Mouse (Mus musculus): ENCODE data around the gene Gm45062. TPM values are rescaled to one million over a fixed set of nuclear protein-coding genes. Genes with fewer than 3 reads are reported as not detected.

Gm45062 gene
- total and polyA plus RNA-seq, 3 experiments: 2.7 to 4.1 (median 3.2) TPM

- no peaks in the 10 kb centered on the region; the same call in 1 of the 2 replicates for H3K79me2 ChIP-seq (replicated peaks; ENCODE audit: control insufficient read depth, extremely low read depth, insufficient read depth, poor library complexity, severe bottlenecking)
- H3K4me1 ChIP-seq (ENCODE audit: control insufficient read depth in 1 of 2, insufficient read depth in 2 of 2): peaks cover 0 to 37% of the 10 kb centered on the region in 2 experiments; a peak in 2 of 4 replicates
- DNase-seq (ENCODE audit: extremely low read depth): peak; percentile 65
- H3K9me3 ChIP-seq (replicated peaks; ENCODE audit: low read length): peaks cover 4% of the 10 kb centered on the region
- TF ChIP-seq USF2 (conservative IDR thresholded peaks at IDR 0.05; ENCODE audit: low read depth, low read length): no peak
- no peak for TF ChIP-seq ZKSCAN1 (IDR thresholded peaks at IDR 0.05; ENCODE audit: borderline replicate concordance, low read depth, low read length)
- TF ChIP-seq SMC3 (IDR thresholded peaks at IDR 0.05; ENCODE audit: low read depth, low read length): peak; percentile 48
- TF ChIP-seq BHLHE40 (IDR thresholded peaks at IDR 0.05; ENCODE audit: low read depth, low read length): no peak
- TF ChIP-seq MXI1 (IDR thresholded peaks at IDR 0.05; ENCODE audit: low read depth, low read length): no peak
- no peak for TF ChIP-seq E2F4 (IDR thresholded peaks at IDR 0.05; ENCODE audit: insufficient replicate concordance, low read depth, low read length)
- no peak for TF ChIP-seq IRF4 (IDR thresholded peaks at IDR 0.05; ENCODE audit: low read depth, low read length)
- TF ChIP-seq POLR2AphosphoS2 (IDR thresholded peaks at IDR 0.05; ENCODE audit: low read depth, low read length): no peak
- no peak for TF ChIP-seq RCOR1 (conservative IDR thresholded peaks at IDR 0.05; ENCODE audit: low read depth, low read length)
- TF ChIP-seq RAD21 (IDR thresholded peaks at IDR 0.05; ENCODE audit: low read depth, low read length): peak; percentile 36
- no peak for TF ChIP-seq ETS1 (conservative IDR thresholded peaks at IDR 0.05; ENCODE audit: low read depth, low read length)
- TF ChIP-seq GABPA (IDR thresholded peaks at IDR 0.05; ENCODE audit: insufficient replicate concordance, low read depth, low read length): no peak
- TF ChIP-seq ZC3H11A (IDR thresholded peaks at IDR 0.05; ENCODE audit: low read depth, low read length): no peak
- TF ChIP-seq MAZ (IDR thresholded peaks at IDR 0.05; ENCODE audit: low read depth, low read length): no peak
- no peak for TF ChIP-seq NELFE (IDR thresholded peaks at IDR 0.05; ENCODE audit: low read depth, low read length)
- TF ChIP-seq CHD2 (IDR thresholded peaks at IDR 0.05; ENCODE audit: low read length): no peak
- peak; percentile 61 to 70; a peak in 3 of 4 replicates for TF ChIP-seq CTCF (conservative IDR thresholded peaks at IDR 0.05 in 1 of 2, IDR thresholded peaks at IDR 0.05 in 1 of 2; ENCODE audit: low read depth in 2 of 2, low read length in 2 of 2)
- TF ChIP-seq JUN (IDR thresholded peaks at IDR 0.05; ENCODE audit: insufficient read depth, low read depth, low read length): no peak
- H3K36me3 ChIP-seq (replicated peaks in 1 of 2; ENCODE audit: control insufficient read depth in 1 of 2, insufficient read depth in 1 of 2, low read length in 1 of 2): peaks cover 10 to 20% of the 10 kb centered on the region in 2 experiments
- peak overlapping the region; percentile 45; the same call in 1 of the 2 replicates for H3K27ac ChIP-seq (ENCODE audit: insufficient read depth, low read depth)
- in situ Hi-C loops (cut with MboI; ENCODE audit: low pct_ligation_motif_present, low pct_unique_long_range_greater_than_20kb, low sequenced_read_pairs) (loop anchor here (25.0 kb wide), 1 partner anchor 413 kb away; no protein-coding TSS in a partner anchor), dilution Hi-C loops (cut with MboI; ENCODE audit: extremely low pct_ligation_motif_present, extremely low pct_unique_long_range_greater_than_20kb, low sequenced_read_pairs) (no loop called here)
- H3K4me2 ChIP-seq (ENCODE audit: insufficient read depth, low read depth, poor library complexity, severe bottlenecking): peak overlapping the region; percentile 29; the same call in 1 of the 2 replicates
- no peak overlapping the region for H3K9ac ChIP-seq (ENCODE audit: insufficient read depth, low read depth)
- H3K4me3 ChIP-seq (replicated peaks in 1 of 3; ENCODE audit: low read depth in 2 of 3, low read length in 2 of 3, poor library complexity in 1 of 3): no peak overlapping the region
- no peaks in the 10 kb centered on the region for H3K27me3 ChIP-seq (replicated peaks)
Observed at GRCm38 (mm10) chr6:8274387-8275054, 15.3 kb downstream of the Gm45062 start.

- H3K27me3 ChIP-seq (replicated peaks): no peaks in the 10 kb centered on the region
- no peaks in the 10 kb centered on the region for H3K79me2 ChIP-seq (replicated peaks; ENCODE audit: control insufficient read depth, extremely low read depth, insufficient read depth, poor library complexity, severe bottlenecking)
- no peak overlapping the region for H3K27ac ChIP-seq (ENCODE audit: insufficient read depth, low read depth)
- H3K9ac ChIP-seq (ENCODE audit: insufficient read depth, low read depth): no peak overlapping the region
- dilution Hi-C loops (cut with MboI; ENCODE audit: extremely low pct_ligation_motif_present, extremely low pct_unique_long_range_greater_than_20kb, low sequenced_read_pairs) (no loop called here), in situ Hi-C loops (cut with MboI; ENCODE audit: low pct_ligation_motif_present, low pct_unique_long_range_greater_than_20kb, low sequenced_read_pairs) (loop anchor here (25.0 kb wide), 1 partner anchor 412 kb away; no protein-coding TSS in a partner anchor)
- H3K9me3 ChIP-seq (replicated peaks; ENCODE audit: low read length): peaks cover 4% of the 10 kb centered on the region
- peaks cover 10 to 21% of the 10 kb centered on the region in 2 experiments for H3K36me3 ChIP-seq (replicated peaks in 1 of 2; ENCODE audit: control insufficient read depth in 1 of 2, insufficient read depth in 1 of 2, low read length in 1 of 2)
- peak; percentile 81 for DNase-seq (ENCODE audit: extremely low read depth)
- no peak overlapping the region for H3K4me3 ChIP-seq (replicated peaks in 1 of 3; ENCODE audit: low read depth in 2 of 3, low read length in 2 of 3, poor library complexity in 1 of 3)
- H3K4me1 ChIP-seq (ENCODE audit: control insufficient read depth in 1 of 2, insufficient read depth in 2 of 2): peaks cover 0 to 31% of the 10 kb centered on the region in 2 experiments; a peak in 2 of 4 replicates
- H3K4me2 ChIP-seq (ENCODE audit: insufficient read depth, low read depth, poor library complexity, severe bottlenecking): no peak overlapping the region
- peak; percentile 14; the same call in 1 of the 2 replicates for TF ChIP-seq TCF12 (IDR thresholded peaks at IDR 0.05; ENCODE audit: low read depth, low read length)
- no peak for TF ChIP-seq ETS1 (conservative IDR thresholded peaks at IDR 0.05; ENCODE audit: low read depth, low read length)
- peak; percentile 13 to 83; a peak in 2 of 4 replicates for TF ChIP-seq CTCF (conservative IDR thresholded peaks at IDR 0.05 in 1 of 2, IDR thresholded peaks at IDR 0.05 in 1 of 2; ENCODE audit: low read depth in 2 of 2, low read length in 2 of 2)
- TF ChIP-seq IRF4 (IDR thresholded peaks at IDR 0.05; ENCODE audit: low read depth, low read length): peak; percentile 47; the same call in 1 of the 2 replicates
- TF ChIP-seq ZNF384 (IDR thresholded peaks at IDR 0.05; ENCODE audit: low read depth, low read length): no peak
- no peak for TF ChIP-seq BHLHE40 (IDR thresholded peaks at IDR 0.05; ENCODE audit: low read depth, low read length)
- peak; percentile 91 for TF ChIP-seq RAD21 (IDR thresholded peaks at IDR 0.05; ENCODE audit: low read depth, low read length)
- no peak for TF ChIP-seq POLR2A (IDR thresholded peaks at IDR 0.05; ENCODE audit: low read depth, low read length)
- no peak for TF ChIP-seq MEF2A (IDR thresholded peaks at IDR 0.05; ENCODE audit: borderline replicate concordance, low read depth, low read length)
- no peak for TF ChIP-seq NELFE (IDR thresholded peaks at IDR 0.05; ENCODE audit: low read depth, low read length)
- TF ChIP-seq ZC3H11A (IDR thresholded peaks at IDR 0.05; ENCODE audit: low read depth, low read length): peak; percentile 76
- TF ChIP-seq KAT2A (IDR thresholded peaks at IDR 0.05; ENCODE audit: insufficient replicate concordance, low read length): no peak
- TF ChIP-seq SMC3 (IDR thresholded peaks at IDR 0.05; ENCODE audit: low read depth, low read length): peak; percentile 86
- no peak for TF ChIP-seq TBP (conservative IDR thresholded peaks at IDR 0.05; ENCODE audit: low read depth, low read length)
- no peak for TF ChIP-seq RCOR1 (conservative IDR thresholded peaks at IDR 0.05; ENCODE audit: low read depth, low read length)
- no peak for TF ChIP-seq ZMIZ1 (IDR thresholded peaks at IDR 0.05; ENCODE audit: low read depth, low read length)
Observed at GRCm38 (mm10) chr6:8275098-8275497, 15.8 kb downstream of the Gm45062 start.
